Mouse (Mus musculus) cerebellum, postnatal 36 days (tissue): Measurements from ENCODE around the gene Olfr353.

Source experiments
- DNase-seq, 2 experiments: peaks; one replicate each; pipeline ENCODE4 v3.0.0; 2021 to 2022; ENCODE audit warnings: mixed read lengths in 2 of 2

Olfr353 gene

DNA sequence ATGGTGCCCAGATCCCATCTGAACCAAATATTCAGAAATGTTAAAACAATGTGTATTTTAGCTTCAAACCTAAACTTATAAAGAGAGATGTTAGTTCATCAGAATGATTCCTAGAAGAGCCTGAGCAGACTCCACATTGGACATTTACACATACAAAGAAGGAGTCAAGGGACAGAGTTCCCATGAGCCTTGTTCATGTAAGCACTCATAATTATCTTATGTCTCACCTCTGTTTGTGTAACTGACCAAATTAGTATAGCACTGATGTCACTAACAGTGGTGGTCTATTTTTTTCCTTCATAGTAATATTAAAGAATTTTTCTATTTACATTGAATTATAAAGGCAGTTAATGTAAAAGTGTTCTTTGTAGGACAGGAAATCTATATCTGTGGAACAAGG is at the start of gene Olfr353:
Gene Olfr353 (minus strand): TSS at position 101 of the 400 bp plus-strand sequence.
- DNase-seq: no peak

- no peak for DNase-seq
These were observed 44.1 kb upstream of the Olfr353 start, which contains the start of gene Olfr356 for GRCm38 (mm10) chr2:36936821-36937220. TSS of gene Olfr356 (plus strand) at chr2:36937121.

GRCm38 (mm10) chr2:36928797-36929196 is 36.1 kb upstream of the Olfr353 start, which contains the start of gene Olfr355:
TSS of gene Olfr355 (minus strand) at chr2:36928897.
- DNase-seq: no peak

- no peak for DNase-seq
These were observed 12.6 kb upstream of the Olfr353 start, which contains the start of gene Olfr354 for GRCm38 (mm10) chr2:36905380-36905779. TSS of gene Olfr354 (plus strand) at chr2:36905680.

DNA sequence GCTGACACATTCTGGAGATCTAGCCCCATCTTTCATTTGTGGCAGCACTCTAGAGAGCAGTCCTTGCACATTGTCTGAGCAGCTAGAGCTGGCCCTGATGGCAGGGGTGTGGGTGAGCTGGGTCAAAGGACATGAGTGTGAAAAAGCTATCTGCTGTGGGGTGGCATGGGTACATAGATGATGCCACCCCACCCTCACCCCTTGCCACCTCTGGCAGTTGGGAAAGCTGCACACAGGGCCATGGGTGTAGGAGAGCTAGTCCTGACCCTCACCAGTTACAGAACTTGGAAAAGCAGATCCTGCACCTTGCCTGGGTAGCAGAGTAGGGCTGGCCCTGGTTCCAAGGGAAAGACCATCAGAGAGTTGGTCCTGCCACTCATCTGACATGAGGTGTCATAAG is 4.4 kb upstream of the Olfr353 start:
- DNase-seq: no peak

GRCm38 (mm10) chr2:36868160-36868559 is 24.6 kb downstream of the Olfr353 start, which contains the start of gene Olfr352:
TSS of gene Olfr352 (plus strand) at chr2:36868460.
- DNase-seq: no peak

DNA sequence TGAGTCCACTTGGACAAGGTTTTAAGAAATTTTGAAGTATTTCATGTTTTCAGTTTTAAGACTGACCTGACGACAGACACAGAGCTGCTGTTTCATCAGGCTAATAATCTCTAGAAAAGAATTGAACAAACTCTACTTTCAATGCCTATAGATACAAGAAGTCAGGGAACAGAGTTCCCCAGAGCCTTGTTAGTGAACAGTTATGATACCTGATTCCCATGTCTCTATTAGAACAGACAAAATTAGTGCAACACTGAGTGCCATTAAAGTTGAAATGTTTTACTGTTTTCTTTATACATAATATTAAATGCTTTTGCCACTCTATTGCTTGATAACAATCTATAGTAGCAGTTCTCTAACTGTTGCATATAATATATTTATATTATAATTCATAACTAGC is 30.2 kb downstream of the Olfr353 start, which contains the start of gene Olfr351:
Gene Olfr351 (minus strand): TSS at position 101 of the 400 bp plus-strand sequence.
- DNase-seq: no peak

GRCm38 (mm10) chr2:36846010-36846409 is 46.7 kb downstream of the Olfr353 start, which contains the start of gene Olfr350:
TSS of gene Olfr350 (plus strand) at chr2:36846310.
- DNase-seq: no peak
